Mouse (Mus musculus): ENCODE data around the gene Ppm1k.
"Not testable (repeated sequence)": the region's sequence is repeated elsewhere in the genome, so short reads cannot be mapped to it uniquely, and the experiment has no call there.

Gene Ppm1k

GRCm38 (mm10) chr6:57535386-57535936 lies at the start of gene Ppm1k:
TSS of gene Ppm1k (minus strand) at chr6:57535468.
- peak; percentile 98 for DNase-seq (ENCODE audit: low read depth in 1 of 2, low spot score in 2 of 2)

GRCm38 (mm10) chr6:57582356-57582755 lies 47.1 kb upstream of the Ppm1k start:
- DNase-seq (ENCODE audit: low read depth in 1 of 2, low spot score in 2 of 2) = no peak

- no peak for DNase-seq (ENCODE audit: low read depth in 1 of 2, low spot score in 2 of 2)
These were observed 46.3 kb upstream of the Ppm1k start for GRCm38 (mm10) chr6:57581595-57581994.

GRCm38 (mm10) chr6:57580881-57581548 lies 45.7 kb upstream of the Ppm1k start, which contains the start of gene Herc6:
TSS of gene Herc6 (plus strand) at chr6:57581000.
- peak; percentile 26 to 41 for DNase-seq (ENCODE audit: low read depth in 1 of 2, low spot score in 2 of 2)

GRCm38 (mm10) chr6:57571587-57571986 lies 36.3 kb upstream of the Ppm1k start:
- DNase-seq (ENCODE audit: low read depth in 1 of 2, low spot score in 2 of 2) = no peak

GRCm38 (mm10) chr6:57570170-57570974 lies 35.1 kb upstream of the Ppm1k start:
- no peak for DNase-seq (ENCODE audit: low read depth in 1 of 2, low spot score in 2 of 2)

GRCm38 (mm10) chr6:57567630-57568029 lies 32.4 kb upstream of the Ppm1k start:
- DNase-seq (ENCODE audit: low read depth in 1 of 2, low spot score in 2 of 2) = no peak

GRCm38 (mm10) chr6:57565452-57565851 lies 30.2 kb upstream of the Ppm1k start:
- DNase-seq (ENCODE audit: low read depth in 1 of 2, low spot score in 2 of 2) = no peak

GRCm38 (mm10) chr6:57563454-57563853 lies 28.2 kb upstream of the Ppm1k start:
- DNase-seq (ENCODE audit: low read depth in 1 of 2, low spot score in 2 of 2) = no peak

- DNase-seq (ENCODE audit: low read depth in 1 of 2, low spot score in 2 of 2) = no peak
These were observed 22.6 kb upstream of the Ppm1k start for GRCm38 (mm10) chr6:57557796-57558317.

GRCm38 (mm10) chr6:57551211-57551796 lies 16.0 kb upstream of the Ppm1k start:
- DNase-seq (ENCODE audit: low read depth in 1 of 2, low spot score in 2 of 2) = no peak

- no peak for DNase-seq (ENCODE audit: low read depth in 1 of 2, low spot score in 2 of 2)
These were observed 9.6 kb upstream of the Ppm1k start for GRCm38 (mm10) chr6:57544866-57545265.

- not testable (repeated sequence) for DNase-seq (ENCODE audit: low read depth in 1 of 2, low spot score in 2 of 2)
These were observed 8.3 kb upstream of the Ppm1k start for GRCm38 (mm10) chr6:57543591-57543990.

GRCm38 (mm10) chr6:57541737-57542335 lies 6.6 kb upstream of the Ppm1k start:
- DNase-seq (ENCODE audit: low read depth in 1 of 2, low spot score in 2 of 2) = no peak

- DNase-seq (ENCODE audit: low read depth in 1 of 2, low spot score in 2 of 2) = no peak
These were observed 5.8 kb upstream of the Ppm1k start for GRCm38 (mm10) chr6:57540950-57541498.

- DNase-seq (ENCODE audit: low read depth in 1 of 2, low spot score in 2 of 2) = no peak
These were observed 2.6 kb upstream of the Ppm1k start for GRCm38 (mm10) chr6:57537887-57538286.

GRCm38 (mm10) chr6:57535971-57536669 lies 852 bp upstream of the Ppm1k start:
- no peak for DNase-seq (ENCODE audit: low read depth in 1 of 2, low spot score in 2 of 2)

- DNase-seq (ENCODE audit: low read depth in 1 of 2, low spot score in 2 of 2) = peak in 1 of 2 experiments; percentile 6
These were observed 519 bp downstream of the Ppm1k start for GRCm38 (mm10) chr6:57534611-57535286.

GRCm38 (mm10) chr6:57534231-57534610 lies 1.0 kb downstream of the Ppm1k start:
- no peak for DNase-seq (ENCODE audit: low read depth in 1 of 2, low spot score in 2 of 2)

- no peak for DNase-seq (ENCODE audit: low read depth in 1 of 2, low spot score in 2 of 2)
These were observed 1.9 kb downstream of the Ppm1k start for GRCm38 (mm10) chr6:57533410-57533809.
